Mouse (Mus musculus): ENCODE results near the gene Iqsec1.

GRCm38 (mm10) chr6:90624733-90625132, 363.8 kb downstream of the Iqsec1 start:
- no peak for TF ChIP-seq CTCF (IDR thresholded peaks at IDR 0.05; ENCODE audit: low read depth)
- TF ChIP-seq EP300 (optimal IDR thresholded peaks at IDR 0.05) = no peak

Measured in stomach, postnatal 0 days (tissue).